Comparison of ENCODE assay signal across 19 mouse cellular contexts in genomic region chr16:5111021-5111420, GRCm38 (mm10). TPM values are rescaled to one million over a fixed set of nuclear protein-coding genes. Genes with fewer than 3 reads are reported as not detected.
DNase-seq lines count a peak whose midpoint lies in the region; ATAC-seq and TF ChIP-seq lines count a peak whose summit lies in the region.
"Had no signal": no experiment of that assay in that cellular context is flagged by ENCODE, and none has a peak within 500 bp of the region (broad histone marks: within the 10 kb centered on the region; RNA-seq: fewer than 3 reads in every experiment).

No protein-coding gene starts in this region.

- no peak overlapping the region for H3K4me3 ChIP-seq in liver, adult 2 months (ENCODE audit: insufficient read depth, low read depth, low read length)
- H3K4me3 ChIP-seq in liver, postnatal 0 days (ENCODE audit: low read depth, low read length), result no peak overlapping the region
- H3K4me3 ChIP-seq in stomach, embryonic 14.5 days (ENCODE audit: low read depth, low read length), result no peak overlapping the region
- no peak overlapping the region for H3K4me3 ChIP-seq in stomach, postnatal 0 days (ENCODE audit: low read depth, low read length)
- H3K4me3 ChIP-seq in stomach, embryonic 16.5 days (replicated peaks; ENCODE audit: low read length), result no peak overlapping the region
- H3K4me3 ChIP-seq: embryonic facial prominence, embryonic 13.5 days; forebrain, embryonic 13.5 days; forebrain, embryonic 15.5 days had no signal

- H3K36me3 ChIP-seq in liver, adult 2 months (ENCODE audit: control insufficient read depth, insufficient read depth, low read length), result no peaks in the 10 kb centered on the region
- H3K36me3 ChIP-seq in liver, postnatal 0 days (replicated peaks; ENCODE audit: insufficient read depth, low read length), result no peaks in the 10 kb centered on the region
- no peaks in the 10 kb centered on the region for H3K36me3 ChIP-seq in stomach, embryonic 14.5 days (ENCODE audit: control insufficient read depth, insufficient read depth, low read length)
- no peaks in the 10 kb centered on the region for H3K36me3 ChIP-seq in stomach, postnatal 0 days (ENCODE audit: control insufficient read depth, insufficient read depth, low read length)
- H3K36me3 ChIP-seq in stomach, embryonic 16.5 days (ENCODE audit: control insufficient read depth, insufficient read depth, low read length), result no peaks in the 10 kb centered on the region
- H3K36me3 ChIP-seq: embryonic facial prominence, embryonic 13.5 days; forebrain, embryonic 15.5 days had no signal

- H3K27me3 ChIP-seq in liver, adult 2 months (ENCODE audit: control insufficient read depth, insufficient read depth, low read length), result no peaks in the 10 kb centered on the region
- no peaks in the 10 kb centered on the region for H3K27me3 ChIP-seq in liver, postnatal 0 days (ENCODE audit: insufficient read depth, low read length)
- no peaks in the 10 kb centered on the region for H3K27me3 ChIP-seq in stomach, embryonic 14.5 days (ENCODE audit: control insufficient read depth, insufficient read depth, low read length)
- H3K27me3 ChIP-seq in stomach, postnatal 0 days (ENCODE audit: control insufficient read depth, insufficient read depth, low read length), result no peaks in the 10 kb centered on the region
- no peaks in the 10 kb centered on the region for H3K27me3 ChIP-seq in stomach, embryonic 16.5 days (ENCODE audit: control insufficient read depth, insufficient read depth, low read length)
- H3K27me3 ChIP-seq: embryonic facial prominence, embryonic 13.5 days; forebrain, embryonic 13.5 days; forebrain, embryonic 15.5 days had no signal

- no peak for ATAC-seq in liver, postnatal 0 days
- 0 out of 2 replicates have a peak, but pooled peaks have one; percentile 46 for ATAC-seq in stomach, embryonic 14.5 days (ENCODE audit: insufficient number of reproducible peaks, insufficient read depth, low FRiP score, low read depth)
- no peak for ATAC-seq in stomach, postnatal 0 days (ENCODE audit: low FRiP score, low TSS enrichment)
- ATAC-seq in stomach, embryonic 16.5 days (ENCODE audit: insufficient read depth, low FRiP score), result peak; percentile 59; the same call in 1 of the 2 replicates
- ATAC-seq: forebrain, embryonic 13.5 days; forebrain, embryonic 15.5 days; forebrain, postnatal 0 days had no signal

- TF ChIP-seq EP300 in liver, postnatal 0 days (IDR thresholded peaks at IDR 0.05; ENCODE audit: low read depth), result no peak
- TF ChIP-seq EP300 in stomach, postnatal 0 days (optimal IDR thresholded peaks at IDR 0.05), result no peak

- H3K9ac ChIP-seq in liver, adult 2 months (ENCODE audit: low read depth, low read length), result no peak overlapping the region
- H3K9ac ChIP-seq in liver, postnatal 0 days (replicated peaks), result no peak overlapping the region
- no peak overlapping the region for H3K9ac ChIP-seq in stomach, embryonic 14.5 days (replicated peaks; ENCODE audit: low read depth, low read length)
- H3K9ac ChIP-seq in stomach, postnatal 0 days (ENCODE audit: low read length), result no peak overlapping the region
- no peak overlapping the region for H3K9ac ChIP-seq in stomach, embryonic 16.5 days (ENCODE audit: low read length)
- H3K9ac ChIP-seq: embryonic facial prominence, embryonic 13.5 days; forebrain, embryonic 13.5 days; forebrain, embryonic 15.5 days; forebrain, postnatal 0 days had no signal

- H3K79me2 ChIP-seq in liver, adult 2 months (ENCODE audit: control insufficient read depth, insufficient read depth, low read length), result no peaks in the 10 kb centered on the region

- TF ChIP-seq POLR2A in liver, adult 2 months (IDR thresholded peaks at IDR 0.05; ENCODE audit: extremely low read depth, insufficient read depth, low read length), result no peak

- H3K9me3 ChIP-seq in liver, postnatal 0 days (ENCODE audit: low read length), result no peaks in the 10 kb centered on the region
- no peaks in the 10 kb centered on the region for H3K9me3 ChIP-seq in stomach, embryonic 14.5 days (ENCODE audit: control insufficient read depth, low read depth, low read length)
- H3K9me3 ChIP-seq in stomach, postnatal 0 days (ENCODE audit: control insufficient read depth, low read length), result no peaks in the 10 kb centered on the region
- H3K9me3 ChIP-seq in stomach, embryonic 16.5 days (replicated peaks; ENCODE audit: control insufficient read depth, low read length), result no peaks in the 10 kb centered on the region
- H3K9me3 ChIP-seq: embryonic facial prominence, embryonic 13.5 days; forebrain, embryonic 13.5 days; forebrain, embryonic 15.5 days had no signal

- no peak overlapping the region for H3K4me2 ChIP-seq in liver, postnatal 0 days (ENCODE audit: low read depth, low read length)
- no peak overlapping the region for H3K4me2 ChIP-seq in stomach, embryonic 14.5 days (replicated peaks; ENCODE audit: low read depth, low read length)
- H3K4me2 ChIP-seq in stomach, postnatal 0 days (replicated peaks; ENCODE audit: low read depth), result no peak overlapping the region
- no peak overlapping the region for H3K4me2 ChIP-seq in stomach, embryonic 16.5 days (ENCODE audit: low read depth, low read length)
- H3K4me2 ChIP-seq: embryonic facial prominence, embryonic 13.5 days; forebrain, embryonic 13.5 days; forebrain, embryonic 15.5 days had no signal

- no peak for TF ChIP-seq CTCF in liver, adult 2 months (IDR thresholded peaks at IDR 0.05; ENCODE audit: low read depth, low read length)
- no peak for TF ChIP-seq CTCF in liver, postnatal 0 days (IDR thresholded peaks at IDR 0.05; ENCODE audit: low read depth)
- TF ChIP-seq CTCF in stomach, postnatal 0 days (IDR thresholded peaks at IDR 0.05; ENCODE audit: low read depth), result no peak

- H3K27ac ChIP-seq in liver, adult 2 months (replicated peaks; ENCODE audit: insufficient read depth, low read depth, low read length), result no peak overlapping the region
- H3K27ac ChIP-seq in liver, postnatal 0 days (ENCODE audit: low read depth), result no peak overlapping the region
- H3K27ac ChIP-seq in stomach, embryonic 14.5 days (ENCODE audit: low read length), result no peak overlapping the region
- no peak overlapping the region for H3K27ac ChIP-seq in stomach, postnatal 0 days (replicated peaks)
- no peak overlapping the region for H3K27ac ChIP-seq in stomach, embryonic 16.5 days (ENCODE audit: low read length)
- H3K27ac ChIP-seq: forebrain, embryonic 13.5 days; forebrain, embryonic 15.5 days had no signal

- DNase-seq in liver, adult 2 months (ENCODE audit: extremely low read depth, low read depth, low spot score), result peak; percentile 65
- no peak for DNase-seq in liver, postnatal 0 days
- DNase-seq in stomach, postnatal 0 days (ENCODE audit: low spot score), result no peak
- DNase-seq in adrenal gland, adult 8-10 months, result no peak
- DNase-seq: adrenal gland, adult 2 months; adrenal gland, postnatal 14 days; adrenal gland, postnatal 36 days; cerebellum, adult 11-12 months; cerebellum, adult 2 months; cerebellum, adult 9-10 months; cerebellum, postnatal 10 days; cerebellum, postnatal 25 days; forebrain, postnatal 0 days had no signal

- 37% methylated on average over 3 of the region's 3 CpGs for WGBS in liver, adult 2 months
- 64% methylated on average over 3 of the region's 3 CpGs for WGBS in liver, postnatal 0 days (ENCODE audit: insufficient replicate concordance)
- WGBS in stomach, embryonic 14.5 days, result 72% methylated on average over 3 of the region's 3 CpGs
- 55% methylated on average over 3 of the region's 3 CpGs for WGBS in stomach, postnatal 0 days
- 61% methylated on average over 3 of the region's 3 CpGs for WGBS in stomach, embryonic 16.5 days

- peaks cover 9% of the 10 kb centered on the region for H3K4me1 ChIP-seq in liver, adult 2 months (ENCODE audit: control insufficient read depth, insufficient read depth, low read length)
- peaks cover 6% of the 10 kb centered on the region; the same call in 1 of the 2 replicates for H3K4me1 ChIP-seq in liver, postnatal 0 days (ENCODE audit: insufficient read depth)
- H3K4me1 ChIP-seq in stomach, embryonic 14.5 days (ENCODE audit: control insufficient read depth, insufficient read depth, low read length), result peaks cover 5% of the 10 kb centered on the region; the same call in 1 of the 2 replicates
- no peaks in the 10 kb centered on the region for H3K4me1 ChIP-seq in stomach, postnatal 0 days (replicated peaks; ENCODE audit: control insufficient read depth, insufficient read depth)
- H3K4me1 ChIP-seq in stomach, embryonic 16.5 days (ENCODE audit: control insufficient read depth, insufficient read depth, low read length), result 0 out of 2 replicates have a peak, but pooled peaks cover 4% of the 10 kb centered on the region

RNA-seq across cellular contexts. Expression of gene Ppl, which starts 21.2 kb away (rescaled TPM):
- 9.4 and 10.2 TPM in 2 replicates for total RNA-seq in liver, adult 2 months (2014; rRNA removed)
- polyA plus RNA-seq in liver, adult 2 months (2012; rRNA removed), result 3.3 and 3.6 TPM in 2 replicates
- 0.39 and 0.54 TPM in 2 replicates for polyA plus RNA-seq in liver, postnatal 0 days (2015; fragmentation: Nextera tagmentation; extraction: Ambion mirVana)
- polyA plus RNA-seq in stomach, embryonic 14.5 days (2014; fragmentation: Nextera tagmentation; extraction: Ambion mirVana), result 12.7 and 15.6 TPM in 2 replicates
- 61.5 and 66.2 TPM in 2 replicates for polyA plus RNA-seq in stomach, postnatal 0 days (2015; fragmentation: Nextera tagmentation; extraction: Ambion mirVana)
- polyA plus RNA-seq in stomach, embryonic 16.5 days (2015; fragmentation: Nextera tagmentation; extraction: Ambion mirVana), result 62.8 and 101 TPM in 2 replicates
- 10 to 100 TPM in 2 of 4 experiments, 1 to 10 TPM in 2; 3.1 to 17.7 (median 9.9) TPM for total RNA-seq in adrenal gland, adult 8-10 months (2022)
- total RNA-seq: MEL had no signal

RNA-seq across cellular contexts. Expression of gene Sec14l5, which starts 35.9 kb away (rescaled TPM):
- 0.09 and 0.13 TPM in 2 replicates for total RNA-seq in liver, adult 2 months (2014; rRNA removed)
- 0.01 and 0.02 TPM in 2 replicates for polyA plus RNA-seq in liver, adult 2 months (2012; rRNA removed)
- 0.04 TPM in 1 of 2 replicates, not detected in the other for polyA plus RNA-seq in liver, postnatal 0 days (2015; fragmentation: Nextera tagmentation; extraction: Ambion mirVana)
- 0.06 and 0.13 TPM in 2 replicates for polyA plus RNA-seq in stomach, embryonic 14.5 days (2014; fragmentation: Nextera tagmentation; extraction: Ambion mirVana)
- polyA plus RNA-seq in stomach, postnatal 0 days (2015; fragmentation: Nextera tagmentation; extraction: Ambion mirVana), result 0.04 TPM in 2 replicates
- 0.09 and 0.27 TPM in 2 replicates for polyA plus RNA-seq in stomach, embryonic 16.5 days (2015; fragmentation: Nextera tagmentation; extraction: Ambion mirVana)
- under 1 TPM; 0.17 to 0.35 (median 0.23) TPM for total RNA-seq in adrenal gland, adult 8-10 months (2022)
- total RNA-seq: MEL had no signal

Comparison
In these comparisons a context has a peak if more than half of its experiments do, and no peak if none do; other contexts are left out.
1. ATAC-seq: peak in stomach, embryonic 14.5 days (single experiment) and stomach, embryonic 16.5 days (single experiment); none in liver, postnatal 0 days (single experiment) and stomach, postnatal 0 days (single experiment).